Mouse (Mus musculus) CH12.LX (cell line): ENCODE data around the gene Lrrc30. TPM values are rescaled to one million over a fixed set of nuclear protein-coding genes. Genes with fewer than 3 reads are reported as not detected.

Experiments used
- DNase-seq: peaks from one replicate; pipeline ENCODE4 v3.0.0-alpha.2; 2013; ENCODE audit errors: extremely low read depth
- H3K27ac ChIP-seq: 2 replicates; pipeline ENCODE4 v1.5.1; 2012; ENCODE audit warnings: low read depth, mild to moderate bottlenecking, control low read depth, moderate library complexity; ENCODE audit not compliant: insufficient read depth
- H3K27me3 ChIP-seq: replicated peaks from 2 replicates; pipeline ENCODE3; 2012; ENCODE audit warnings: inconsistent platforms
- H3K36me3 ChIP-seq, 2 experiments: replicated peaks in 1 of 2; 2 replicates each; pipeline versions ENCODE3 to v1.6.1; 2012; ENCODE audit warnings: inconsistent platforms in 1 of 2, low read length in 1 of 2, mild to moderate bottlenecking in 1 of 2, mixed read lengths in 1 of 2, moderate library complexity in 1 of 2; ENCODE audit not compliant: control insufficient read depth in 1 of 2, insufficient read depth in 1 of 2
- H3K4me1 ChIP-seq, 2 experiments: 2 replicates each; pipeline ENCODE4 v1.6.1; 2012; ENCODE audit warnings: inconsistent platforms in 1 of 2, moderate library complexity in 1 of 2; ENCODE audit not compliant: insufficient read depth in 2 of 2, control insufficient read depth in 1 of 2
- H3K4me2 ChIP-seq: 2 replicates; pipeline ENCODE4 v1.6.1; 2012; ENCODE audit warnings: low read depth, mild to moderate bottlenecking, control low read depth; ENCODE audit not compliant: poor library complexity, insufficient read depth, severe bottlenecking
- H3K4me3 ChIP-seq, 3 experiments: fragments of 150-350 bp in 1 of 3; sonication (generic) in 1 of 3; replicated peaks in 1 of 3; 2 replicates each; pipeline versions ENCODE3 to v1.5.1; 2011 to 2012; ENCODE audit warnings: low read depth in 2 of 3, low read length in 2 of 3, mild to moderate bottlenecking in 2 of 3, moderate library complexity in 2 of 3, control low read depth in 1 of 3, improper control_type of control experiment in 1 of 3, inconsistent platforms in 1 of 3, mixed read lengths in 1 of 3; ENCODE audit not compliant: poor library complexity in 1 of 3
- H3K79me2 ChIP-seq: replicated peaks from 2 replicates; pipeline ENCODE4 v1.6.1; 2012; ENCODE audit warnings: mild to moderate bottlenecking, moderate library complexity; ENCODE audit not compliant: control insufficient read depth, poor library complexity, insufficient read depth, severe bottlenecking; ENCODE audit errors: extremely low read depth
- H3K9ac ChIP-seq: 2 replicates; pipeline ENCODE4 v1.6.1; 2012; ENCODE audit warnings: low read depth, mild to moderate bottlenecking, control low read depth, moderate library complexity; ENCODE audit not compliant: insufficient read depth
- H3K9me3 ChIP-seq: replicated peaks from 2 replicates; pipeline ENCODE3; 2012; ENCODE audit warnings: low read length, inconsistent platforms, mixed read lengths
- CTCF ChIP-seq, 2 experiments: IDR thresholded peaks in 1 of 2; conservative IDR thresholded peaks in 1 of 2; 2 replicates each; pipeline ENCODE4 v1.5.1; 2011 to 2012; ENCODE audit warnings: low read depth in 2 of 2, low read length in 2 of 2, improper control_type of control experiment in 1 of 2, inconsistent platforms in 1 of 2, mild to moderate bottlenecking in 1 of 2, moderate library complexity in 1 of 2
- E2F4 ChIP-seq: IDR thresholded peaks from 2 replicates; pipeline ENCODE4 v1.6.1; 2011; ENCODE audit warnings: low read depth, low read length, improper control_type of control experiment; ENCODE audit not compliant: insufficient replicate concordance
- HCFC1 ChIP-seq: IDR thresholded peaks from 2 replicates; pipeline ENCODE4 v1.6.1; 2012; ENCODE audit warnings: low read depth, mild to moderate bottlenecking, inconsistent platforms, low read length, improper control_type of control experiment
- IRF4 ChIP-seq: IDR thresholded peaks from 2 replicates; pipeline ENCODE4 v1.6.1; 2014; ENCODE audit warnings: low read depth, mild to moderate bottlenecking, inconsistent platforms, low read length, improper control_type of control experiment
- JUND ChIP-seq: conservative IDR thresholded peaks from 2 replicates; pipeline ENCODE4 v1.6.1; 2011; ENCODE audit warnings: low read depth, low read length, improper control_type of control experiment
- KAT2A ChIP-seq: IDR thresholded peaks from 2 replicates; pipeline ENCODE4 v1.6.1; 2012; ENCODE audit warnings: low read length, improper control_type of control experiment, inconsistent platforms; ENCODE audit not compliant: insufficient replicate concordance
- MXI1 ChIP-seq: IDR thresholded peaks from 2 replicates; pipeline ENCODE4 v1.6.1; 2011; ENCODE audit warnings: mild to moderate bottlenecking, low read depth, low read length, improper control_type of control experiment
- MYC ChIP-seq: IDR thresholded peaks from 2 replicates; pipeline ENCODE4 v1.6.1; 2011; ENCODE audit warnings: low read depth, mild to moderate bottlenecking, improper control_type of control experiment, low read length
- POLR2AphosphoS2 ChIP-seq: IDR thresholded peaks from 2 replicates; pipeline ENCODE4 v1.6.1; 2011; ENCODE audit warnings: low read depth, low read length, improper control_type of control experiment
- RAD21 ChIP-seq: IDR thresholded peaks from 2 replicates; pipeline ENCODE4 v1.6.1; 2011; ENCODE audit warnings: low read depth, mild to moderate bottlenecking, low read length, improper control_type of control experiment, moderate library complexity
- SIN3A ChIP-seq: IDR thresholded peaks from 2 replicates; pipeline ENCODE4 v1.6.1; 2012; ENCODE audit warnings: low read length, improper control_type of control experiment, inconsistent platforms
- SMC3 ChIP-seq: IDR thresholded peaks from 2 replicates; pipeline ENCODE4 v1.6.1; 2011; ENCODE audit warnings: low read depth, low read length, improper control_type of control experiment
- TCF12 ChIP-seq: IDR thresholded peaks from 2 replicates; pipeline ENCODE4 v1.6.1; 2014; ENCODE audit warnings: low read depth, mild to moderate bottlenecking, inconsistent platforms, low read length, improper control_type of control experiment
- UBTF ChIP-seq: IDR thresholded peaks from 2 replicates; pipeline ENCODE4 v1.6.1; 2012; ENCODE audit warnings: low read depth, mild to moderate bottlenecking, inconsistent platforms, low read length, improper control_type of control experiment, moderate library complexity
- ZC3H11A ChIP-seq: IDR thresholded peaks from 2 replicates; pipeline ENCODE4 v1.6.1; 2012; ENCODE audit warnings: low read depth, mild to moderate bottlenecking, inconsistent platforms, low read length, improper control_type of control experiment
- ZNF384 ChIP-seq: IDR thresholded peaks from 2 replicates; pipeline ENCODE4 v1.6.1; 2012; ENCODE audit warnings: low read depth, low read length, improper control_type of control experiment, inconsistent platforms
- dilution Hi-C: fragments of 300-500 bp; cut with MboI; formaldehyde crosslinking; loops from 2 replicates; pipeline ENCODE4 v1.14.3; 2020; ENCODE audit warnings: low sequenced_read_pairs; ENCODE audit not compliant: extremely low pct_unique_long_range_greater_than_20kb, extremely low pct_ligation_motif_present
- in situ Hi-C: fragments of 300-500 bp; cut with MboI; formaldehyde crosslinking; loops from 3 replicates; pipeline ENCODE4 v1.14.3; 2019; ENCODE audit warnings: low sequenced_read_pairs, low pct_ligation_motif_present, low pct_unique_long_range_greater_than_20kb, mixed read lengths
- polyA plus RNA-seq: library from polyadenylated mRNA; unstranded; fragments of >175 nt; gene quantifications from 2 replicates; pipeline ENCODE4 v1.2.1, GENCODE M21; 2012; ENCODE audit warnings: low read depth; ENCODE audit not compliant: insufficient read length
- total RNA-seq, 2 experiments: library from RNA; depleted of rRNA; stranded (reverse); fragments of 300-350 nt in 1 of 2; fragments of >200 nt in 1 of 2; gene quantifications; 2 replicates each; pipeline ENCODE4 v1.2.3; 2012 to 2014

Lrrc30 gene
- total and polyA plus RNA-seq, 3 experiments, result not detected

DNA sequence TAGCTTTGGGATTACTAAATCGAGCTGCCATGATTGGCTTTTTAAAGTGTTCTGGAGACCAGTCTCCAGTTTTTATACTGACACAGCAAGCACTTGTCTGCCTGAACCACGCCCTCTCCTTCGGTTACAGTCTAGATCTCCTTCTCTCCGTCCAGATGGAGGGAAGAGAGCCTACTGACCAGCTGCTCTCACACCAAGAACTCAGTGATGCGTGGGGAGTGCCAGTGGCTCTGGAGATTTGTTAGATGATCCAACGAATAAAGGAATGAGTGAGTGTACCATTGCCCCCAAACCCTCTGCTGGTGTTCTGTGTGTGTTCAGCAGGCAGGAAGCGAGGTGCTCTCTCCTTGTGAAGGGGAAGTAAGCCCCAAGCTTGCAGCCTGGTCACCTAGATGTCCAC lies 48.0 kb downstream of the Lrrc30 start:
- in situ Hi-C loops, result no loop called here
- no peak overlapping the region for H3K4me2 ChIP-seq

GRCm38 (mm10) chr17:67583422-67583821 lies 49.1 kb downstream of the Lrrc30 start:
- no peak overlapping the region for H3K27ac ChIP-seq
- H3K4me2 ChIP-seq, result no peak overlapping the region
- in situ Hi-C loops, result no loop called here
- H3K9ac ChIP-seq, result no peak overlapping the region
- dilution Hi-C loops, result no loop called here
- no peaks in the 10 kb centered on the region for H3K36me3 ChIP-seq
- no peak for DNase-seq
- no peaks in the 10 kb centered on the region for H3K79me2 ChIP-seq
- no peaks in the 10 kb centered on the region for H3K27me3 ChIP-seq
- no peak overlapping the region for H3K4me3 ChIP-seq
- peaks cover 62% of the 10 kb centered on the region for H3K9me3 ChIP-seq
- H3K4me1 ChIP-seq, result no peaks in the 10 kb centered on the region
- TF ChIP-seq ZNF384, result no peak
- TF ChIP-seq SMC3, result no peak
- TF ChIP-seq TCF12, result no peak
- TF ChIP-seq ZC3H11A, result no peak
- TF ChIP-seq SIN3A, result no peak
- no peak for TF ChIP-seq CTCF (conservative IDR thresholded peaks at IDR 0.05 in 1 of 2, IDR thresholded peaks at IDR 0.05 in 1 of 2; ENCODE audit: low read depth in 2 of 2, low read length in 2 of 2)
- no peak for TF ChIP-seq MXI1
- TF ChIP-seq E2F4, result no peak
- no peak for TF ChIP-seq UBTF
- TF ChIP-seq MYC, result no peak
- TF ChIP-seq HCFC1, result no peak

More for the DNA sequence above, 48.0 kb downstream of the Lrrc30 start:
- H3K27ac ChIP-seq, result no peak overlapping the region
- dilution Hi-C loops, result no loop called here
- H3K9me3 ChIP-seq, result peaks cover 68% of the 10 kb centered on the region
- H3K27me3 ChIP-seq, result no peaks in the 10 kb centered on the region
- H3K36me3 ChIP-seq, result no peaks in the 10 kb centered on the region
- no peak overlapping the region for H3K4me3 ChIP-seq
- DNase-seq, result no peak
- no peaks in the 10 kb centered on the region for H3K4me1 ChIP-seq
- TF ChIP-seq MXI1 (no peak), SMC3 (no peak), JUND (no peak), POLR2AphosphoS2 (no peak), IRF4 (no peak), SIN3A (no peak), TCF12 (no peak), RAD21 (no peak), KAT2A (no peak)
- TF ChIP-seq, all 38 proteins: peak for 0
- no peaks in the 10 kb centered on the region for H3K79me2 ChIP-seq
- no peak overlapping the region for H3K9ac ChIP-seq
